Mouse (Mus musculus) left cerebral cortex, postnatal 10 days (tissue): ENCODE measurements around the gene Lrrc17. TPM values are rescaled to one million over a fixed set of nuclear protein-coding genes. Genes with fewer than 3 reads are reported as not detected.
"Not testable (repeated sequence)": the region's sequence is repeated elsewhere in the genome, so short reads cannot be mapped to it uniquely, and the experiment has no call there.

Experiments used
- DNase-seq, 2 experiments: peaks; one replicate each; pipeline ENCODE4 v3.0.0; 2021 to 2022; ENCODE audit warnings: low spot score in 2 of 2, mixed read lengths in 1 of 2; ENCODE audit errors: extremely low spot score in 1 of 2
- intact Hi-C: fragments of 180-260 bp; cut with DNase I; formaldehyde crosslinking; loops from one replicate; pipeline ENCODE4 v1.15.1; 2025
- total RNA-seq, 2 experiments: library from RNA; stranded (reverse); gene quantifications; 2 replicates each; pipeline ENCODE4 v1.2.3; 2021

Gene Lrrc17
- total RNA-seq, 2 experiments from 2014 or later = 0.77 to 1.2 TPM

DNA sequence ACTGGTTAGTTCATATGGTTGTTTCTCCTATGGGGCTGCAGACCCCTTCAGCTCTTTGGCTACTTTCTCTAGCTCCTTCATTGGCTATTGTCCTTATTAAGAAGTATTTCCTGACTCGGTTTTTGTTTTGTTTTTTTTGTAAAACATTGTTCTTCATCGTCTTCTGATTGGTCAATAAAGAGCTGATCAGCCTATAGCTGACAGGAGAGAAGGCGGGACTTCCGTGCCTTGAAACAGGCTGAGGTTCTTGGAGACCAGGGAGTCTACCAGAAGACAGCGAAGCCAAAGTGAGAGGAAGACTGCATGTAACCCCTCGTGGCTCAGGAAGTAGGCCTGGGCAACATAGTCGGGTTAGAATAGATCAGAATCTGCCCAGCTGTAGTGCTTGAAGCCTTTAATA lies 44.3 kb downstream of the Lrrc17 start:
- intact Hi-C loops = loop anchor here (2.0 kb wide), 1 partner anchor 153 kb away; no protein-coding TSS in a partner anchor

DNA sequence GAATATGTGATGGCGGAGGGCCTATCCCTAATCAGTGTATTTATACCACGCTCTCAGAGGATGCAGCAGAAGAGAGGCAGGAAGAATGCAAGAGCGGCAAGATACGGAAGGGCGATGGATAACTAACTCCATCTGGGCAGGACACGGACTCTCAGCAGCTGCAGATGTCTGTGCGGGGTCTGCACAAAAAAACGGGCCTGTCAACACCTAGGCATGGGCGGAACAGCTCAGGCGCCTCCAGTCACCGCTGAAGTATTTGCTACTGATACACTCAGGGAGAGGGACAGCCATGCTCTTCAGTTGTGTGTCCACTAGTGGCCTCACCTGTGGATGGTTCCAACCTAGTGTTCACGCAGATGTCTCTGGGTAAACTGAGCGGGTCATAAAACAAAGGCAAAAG lies 44.9 kb downstream of the Lrrc17 start:
- intact Hi-C loops = no loop called here
- no peak for DNase-seq

More for the DNA sequence above, 44.3 kb downstream of the Lrrc17 start:
- DNase-seq = no peak

DNA sequence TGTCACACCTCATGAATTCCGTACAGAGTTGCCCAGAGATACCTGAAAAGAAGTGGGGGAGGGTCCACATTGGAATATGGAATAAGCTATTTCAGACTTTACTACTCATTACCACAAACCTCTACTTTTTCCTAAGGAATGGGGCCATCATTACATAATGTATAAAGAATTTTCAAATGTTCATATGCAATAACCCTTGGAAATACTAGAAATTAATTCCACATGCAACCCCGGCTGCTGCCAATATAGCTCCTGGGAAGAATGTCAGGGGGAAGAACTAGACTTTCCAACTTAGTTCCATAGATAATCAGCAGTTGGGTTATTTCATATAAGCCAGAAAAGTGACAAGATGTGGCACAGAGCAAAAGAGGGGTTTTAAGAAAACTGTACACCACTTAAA lies 48.7 kb downstream of the Lrrc17 start:
- intact Hi-C loops = no loop called here
- no peak for DNase-seq

DNA sequence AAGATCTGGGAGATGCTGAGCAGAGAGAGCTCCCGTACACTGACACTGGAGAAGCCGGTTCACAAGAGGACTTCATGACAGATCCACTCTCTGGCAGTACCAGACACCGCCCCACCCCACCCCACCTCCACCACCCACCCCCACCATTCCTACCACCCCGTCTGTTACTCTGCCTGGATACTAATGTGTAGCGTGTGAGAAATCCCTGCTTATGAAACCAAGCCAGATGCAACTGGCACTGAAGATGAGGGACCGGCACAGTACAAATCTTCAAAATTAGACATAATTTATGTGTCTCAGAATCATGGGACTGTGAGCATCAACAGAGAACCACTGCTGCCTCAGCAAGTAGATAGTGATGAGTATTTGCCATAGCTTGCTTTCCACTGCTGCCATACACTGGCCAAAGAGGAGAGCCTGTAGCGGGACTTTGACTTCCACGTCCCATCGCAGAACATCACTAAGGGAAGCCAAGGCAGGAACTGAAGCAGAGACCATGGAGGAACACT lies 49.9 kb downstream of the Lrrc17 start:
- no peak for DNase-seq
- intact Hi-C loops = no loop called here

DNA sequence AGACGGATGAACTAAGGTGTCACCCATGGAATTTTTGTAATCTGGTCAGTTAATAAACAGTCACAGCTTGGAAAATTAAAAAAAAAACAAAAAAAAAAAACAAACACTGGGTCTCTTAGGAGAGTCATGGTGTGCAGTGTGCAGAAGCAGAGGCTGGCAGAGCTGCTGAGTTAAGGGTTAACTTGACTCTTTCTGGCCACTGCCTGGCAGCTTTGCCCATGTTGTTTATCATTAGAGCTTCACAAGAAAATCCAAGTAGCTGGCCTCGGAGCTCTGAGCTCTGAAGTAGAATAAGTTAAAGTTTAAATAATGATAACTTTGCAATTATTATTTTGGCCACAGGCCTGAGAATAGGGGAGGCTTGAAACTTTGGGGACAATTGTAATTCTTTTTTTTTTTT lies 56.2 kb downstream of the Lrrc17 start:
- intact Hi-C loops, DNase-seq: not testable (repeated sequence)

DNA sequence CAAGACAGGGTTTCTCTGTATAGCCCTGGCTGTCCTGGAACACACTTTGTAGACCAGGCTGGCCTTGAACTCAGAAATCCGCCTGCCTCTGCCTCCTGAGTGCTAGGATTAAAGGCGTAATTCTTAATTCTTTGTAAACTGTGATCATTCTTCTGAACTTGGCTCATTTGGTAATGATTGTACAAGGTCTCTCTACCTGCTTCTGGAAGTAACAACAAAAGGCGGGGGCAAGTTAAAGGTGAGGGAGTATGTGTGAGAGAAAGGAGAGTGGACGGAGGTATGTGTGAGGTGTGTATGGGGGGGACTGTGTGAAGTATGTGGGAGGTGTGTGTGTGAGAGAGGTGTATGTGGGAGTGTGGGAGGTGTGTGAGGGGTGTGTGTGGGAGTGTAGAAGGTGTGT lies 56.6 kb downstream of the Lrrc17 start:
- no peak for DNase-seq
- intact Hi-C loops = no loop called here

DNA sequence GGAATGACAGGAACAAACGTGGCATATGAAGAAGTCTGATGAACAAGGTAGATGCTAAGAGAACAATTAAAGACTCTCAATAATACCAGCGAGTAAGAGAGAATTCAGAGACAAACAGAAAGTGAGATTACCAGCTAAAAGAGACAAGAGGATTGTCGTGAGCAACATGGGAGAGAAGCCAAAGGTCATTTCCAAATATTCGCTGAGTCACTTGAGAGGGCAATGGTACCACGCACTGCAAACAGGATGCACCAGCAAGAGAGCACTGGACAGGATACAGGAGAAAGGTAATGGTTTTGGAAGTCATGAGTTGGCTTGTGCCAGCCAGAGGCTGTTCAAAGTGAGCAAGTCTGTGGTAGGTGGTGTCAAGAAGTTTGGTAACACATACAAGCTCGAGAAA lies 62.6 kb downstream of the Lrrc17 start:
- intact Hi-C loops = no loop called here
- no peak for DNase-seq

DNA sequence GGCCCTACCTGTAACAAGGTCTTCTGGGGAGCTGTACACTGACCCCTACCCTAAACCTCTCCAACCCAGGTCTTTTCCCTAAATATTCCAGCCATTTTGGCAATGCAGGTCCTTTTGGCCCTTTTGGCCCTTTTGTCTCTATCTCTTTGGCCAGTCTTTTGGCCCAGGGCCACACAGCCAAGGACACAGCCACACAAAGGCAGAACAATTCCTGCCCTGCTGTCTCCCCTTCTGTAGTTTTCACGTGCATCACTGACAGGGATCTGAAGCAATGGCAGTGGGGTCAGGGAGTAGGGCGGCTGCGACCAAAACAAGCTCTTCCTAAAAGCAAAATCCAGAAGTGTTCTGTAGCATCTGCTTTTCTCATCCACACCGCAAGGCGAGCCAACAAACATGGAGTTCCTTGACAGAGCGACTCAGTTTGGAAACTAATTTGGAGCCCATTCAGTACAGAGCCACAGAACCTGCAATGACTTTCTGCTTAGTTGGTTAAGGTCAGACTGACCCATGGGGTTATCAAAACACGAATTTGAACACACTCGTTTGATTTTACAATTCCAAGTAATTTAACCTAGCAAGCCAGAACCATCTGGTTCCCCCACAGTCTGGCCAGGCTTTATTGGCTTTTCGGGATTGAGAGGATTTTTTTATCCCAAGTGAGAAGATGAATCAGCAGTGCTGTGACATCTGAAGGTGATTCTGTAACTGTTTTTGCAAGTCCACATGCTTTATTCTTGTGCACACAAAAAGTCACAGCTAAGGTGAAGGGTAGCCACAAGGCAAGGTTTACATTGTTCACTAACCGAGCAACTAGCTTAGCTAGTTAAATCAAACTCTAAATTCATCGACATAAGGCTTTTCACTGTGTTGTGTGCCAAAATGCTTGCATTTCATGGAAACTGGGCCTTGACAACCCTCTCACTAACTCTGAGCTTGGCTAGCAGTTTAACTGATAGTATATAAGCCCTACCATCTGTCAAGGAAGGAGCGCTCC lies 65.2 kb downstream of the Lrrc17 start:
- DNase-seq = peak in 1 of 2 experiments; percentile 32
- intact Hi-C loops = no loop called here

DNA sequence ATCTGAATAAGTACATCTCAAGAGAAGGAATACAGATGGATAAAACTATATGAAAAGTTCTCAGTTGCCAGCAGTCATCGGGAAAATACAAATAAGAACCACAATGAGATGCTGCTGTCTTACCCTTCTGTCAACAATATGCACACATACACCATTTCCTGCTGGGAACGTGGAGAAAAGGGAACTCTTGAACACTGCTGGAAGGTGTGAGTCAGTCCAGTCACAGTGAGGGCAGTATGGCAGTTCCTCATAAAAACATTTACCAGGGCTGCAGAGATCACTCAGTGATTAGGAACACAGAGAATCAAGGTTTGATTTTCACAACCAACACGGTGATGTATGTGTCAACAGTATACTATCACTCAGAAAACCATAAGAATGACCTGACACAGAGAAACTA lies 67.6 kb downstream of the Lrrc17 start:
- DNase-seq = no peak
- intact Hi-C loops = no loop called here

DNA sequence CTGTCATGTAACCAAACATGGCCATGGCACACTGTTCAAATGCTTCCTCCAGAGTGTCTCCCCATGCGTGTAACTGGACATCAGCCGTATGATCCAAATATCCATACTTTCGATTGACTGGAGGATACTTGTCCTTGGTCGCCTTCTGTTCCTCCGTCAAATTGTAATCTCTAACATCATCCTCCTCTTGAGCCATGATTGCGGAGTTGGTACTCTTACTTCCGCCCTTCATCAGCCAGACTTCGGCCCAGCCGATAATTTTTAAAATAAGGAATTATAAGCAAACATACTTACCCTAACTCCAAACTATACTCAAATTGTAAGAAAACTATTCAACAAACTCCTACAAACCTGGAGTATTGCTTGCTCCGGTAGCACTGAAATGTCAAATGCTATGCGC lies 70.9 kb downstream of the Lrrc17 start:
- DNase-seq, intact Hi-C loops: not testable (repeated sequence)

DNA sequence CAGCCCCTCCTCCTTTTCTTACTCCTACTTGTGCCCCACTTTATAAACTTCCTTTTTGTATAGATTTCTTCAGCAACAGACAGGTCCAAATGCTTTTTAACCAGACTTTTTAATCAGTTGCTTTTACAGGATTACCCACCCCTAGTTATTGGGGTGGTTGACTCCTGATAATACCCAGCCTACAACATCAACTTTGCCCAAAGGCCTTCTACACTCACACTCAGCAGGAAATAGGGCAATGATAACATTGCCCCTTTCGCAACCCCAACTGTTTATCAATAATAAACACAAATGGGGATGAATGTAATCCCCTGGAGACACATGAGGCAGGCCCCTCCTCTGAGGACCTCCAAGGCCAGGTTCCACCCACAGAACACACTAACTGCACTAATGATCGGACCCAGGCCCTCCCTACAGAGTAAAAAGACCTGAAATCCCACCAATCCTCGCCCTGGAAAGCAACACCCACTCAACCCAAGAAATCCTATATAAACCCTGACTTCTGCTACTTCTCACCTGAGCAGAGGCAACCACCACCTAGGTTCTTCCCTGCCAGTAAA lies 73.2 kb downstream of the Lrrc17 start:
- intact Hi-C loops = no loop called here
- DNase-seq = no peak

Other genes starting within 250 kb of the Lrrc17 start
- gene Fgl2, start 170.9 kb upstream of the Lrrc17 start, total RNA-seq = 1 to 10 TPM; 2.0 to 2.1 TPM
- under 1 TPM; 0.16 to 0.28 TPM for gene Ccdc146, start 118.9 kb upstream of the Lrrc17 start, total RNA-seq
- 10 to 100 TPM; 11.6 to 12.5 TPM for gene Fam185a, start 118.6 kb upstream of the Lrrc17 start, total RNA-seq
- gene Fbxl13, start 102.1 kb downstream of the Lrrc17 start, total RNA-seq = under 1 TPM; 0.24 to 0.36 TPM
- gene Armc10, start 102.3 kb downstream of the Lrrc17 start, total RNA-seq = 10 to 100 TPM; 28.4 to 29.1 TPM
- gene Napepld, start 157.8 kb downstream of the Lrrc17 start, total RNA-seq = 1 to 10 TPM; 5.0 to 5.2 TPM
- gene Pmpcb, start 193.6 kb downstream of the Lrrc17 start, total RNA-seq = 10 to 100 TPM; 55.0 to 72.7 TPM
- 10 to 100 TPM; 34.8 to 36.1 TPM for gene Dnajc2, start 241.7 kb downstream of the Lrrc17 start, total RNA-seq
- 100 to 1,000 TPM; 122 TPM for gene Psmc2, start 241.7 kb downstream of the Lrrc17 start, total RNA-seq